10 mouse cellular contexts compared by ENCODE assay signal in the genomic region with DNA sequence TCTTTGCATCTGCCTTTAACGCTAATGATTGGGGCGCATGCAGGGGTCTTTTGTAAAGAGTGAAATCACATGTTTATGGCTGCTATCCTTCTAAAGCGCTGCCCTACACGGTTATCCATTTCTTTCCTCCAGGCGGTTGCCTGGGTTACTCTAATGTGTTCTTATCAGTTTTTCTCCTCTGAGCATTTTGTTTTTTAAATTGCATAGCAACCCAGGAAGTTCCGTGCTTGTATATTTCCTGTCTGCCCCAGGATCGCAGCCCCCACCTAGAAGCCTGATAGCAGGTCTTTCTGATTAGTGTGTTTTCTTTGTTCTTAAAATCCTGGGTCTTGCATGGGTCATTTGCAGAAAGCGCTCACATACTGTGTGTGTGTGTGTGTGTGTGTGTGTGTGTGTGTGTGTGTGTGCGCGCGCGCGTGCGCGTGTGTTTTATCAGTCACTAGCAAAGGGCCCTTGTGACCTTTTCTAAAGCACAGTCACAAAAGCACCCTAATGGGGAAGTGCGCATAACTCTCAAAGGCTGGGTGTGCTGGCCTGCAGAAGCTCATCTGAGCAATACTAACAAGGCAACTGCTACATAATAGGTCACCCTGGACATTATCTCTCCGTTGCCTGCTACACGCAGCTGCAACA. TPM values are rescaled to one million over a fixed set of nuclear protein-coding genes. Genes with fewer than 3 reads are reported as not detected.
DNase-seq lines count a peak whose midpoint lies in the region; ATAC-seq lines count a peak whose summit lies in the region.
"Had no signal": no experiment of that assay in that cellular context is flagged by ENCODE, and none has a peak within 500 bp of the region (broad histone marks: within the 10 kb centered on the region; RNA-seq: fewer than 3 reads in every experiment).

No protein-coding gene starts in this region.

- ATAC-seq in embryonic facial prominence, embryonic 11.5 days (replicated peaks; ENCODE audit: insufficient number of reproducible peaks, low FRiP score, low TSS enrichment, low read depth), result no peak
- ATAC-seq in intestine, embryonic 16.5 days, result peak; percentile 73
- peak; percentile 58; the same call in 1 of the 2 replicates for ATAC-seq in neutrophil, adult 5-6 weeks (ENCODE audit: extremely low read depth, insufficient number of reproducible peaks, low FRiP score, poor library complexity, severe bottlenecking)
- no peak for ATAC-seq in erythroid progenitor cell, adult 5-6 weeks (replicated peaks; ENCODE audit: low FRiP score, poor library complexity, severe bottlenecking)

- H3K9ac ChIP-seq in embryonic facial prominence, embryonic 11.5 days (replicated peaks; ENCODE audit: low read length), result no peak overlapping the region
- no peak overlapping the region for H3K9ac ChIP-seq in intestine, embryonic 16.5 days (ENCODE audit: low read depth, low read length)
- H3K9ac ChIP-seq: limb, embryonic 15.5 days had no signal

- H3K27me3 ChIP-seq in embryonic facial prominence, embryonic 11.5 days (ENCODE audit: control insufficient read depth, insufficient read depth, low read length), result no peaks in the 10 kb centered on the region
- H3K27me3 ChIP-seq in intestine, embryonic 16.5 days (replicated peaks; ENCODE audit: control insufficient read depth, insufficient read depth, low read length), result no peaks in the 10 kb centered on the region
- H3K27me3 ChIP-seq: limb, embryonic 15.5 days had no signal

- no peak overlapping the region for H3K4me3 ChIP-seq in embryonic facial prominence, embryonic 11.5 days (ENCODE audit: low read depth, low read length)
- 0 out of 2 replicates have a peak overlapping the region, but pooled peaks have one; percentile 14 for H3K4me3 ChIP-seq in intestine, embryonic 16.5 days (ENCODE audit: low read length)
- H3K4me3 ChIP-seq: limb, embryonic 15.5 days had no signal

- peak; percentile 14 for DNase-seq in lung, postnatal 36 days
- no peak for DNase-seq in lung, postnatal 4 days
- peak; percentile 11 for DNase-seq in embryonic facial prominence, embryonic 11.5 days (ENCODE audit: low spot score)
- DNase-seq in adrenal gland, postnatal 14 days, result no peak
- no peak for DNase-seq in cerebellum, adult 11 months
- DNase-seq: cerebellum, adult 9-11 months had no signal

- H3K36me3 ChIP-seq in embryonic facial prominence, embryonic 11.5 days (replicated peaks; ENCODE audit: control insufficient read depth, insufficient read depth, low read depth, low read length), result no peaks in the 10 kb centered on the region
- H3K36me3 ChIP-seq in intestine, embryonic 16.5 days (ENCODE audit: control insufficient read depth, insufficient read depth, low read length), result no peaks in the 10 kb centered on the region
- H3K36me3 ChIP-seq: limb, embryonic 15.5 days had no signal

- no peak overlapping the region for H3K4me2 ChIP-seq in embryonic facial prominence, embryonic 11.5 days (ENCODE audit: low read depth, low read length)
- H3K4me2 ChIP-seq in intestine, embryonic 16.5 days (ENCODE audit: low read depth, low read length), result no peak overlapping the region
- H3K4me2 ChIP-seq: limb, embryonic 15.5 days had no signal

- no peaks in the 10 kb centered on the region for H3K4me1 ChIP-seq in embryonic facial prominence, embryonic 11.5 days (ENCODE audit: control insufficient read depth, insufficient read depth, low read length)
- H3K4me1 ChIP-seq in intestine, embryonic 16.5 days (ENCODE audit: control insufficient read depth, insufficient read depth, low read length), result no peaks in the 10 kb centered on the region

- H3K27ac ChIP-seq in embryonic facial prominence, embryonic 11.5 days (replicated peaks; ENCODE audit: low read depth, low read length), result no peak overlapping the region
- no peak overlapping the region for H3K27ac ChIP-seq in intestine, embryonic 16.5 days (ENCODE audit: low read length)
- H3K27ac ChIP-seq: limb, embryonic 15.5 days had no signal

- 77% methylated on average over 18 of the region's 18 CpGs for WGBS in embryonic facial prominence, embryonic 11.5 days
- WGBS in intestine, embryonic 16.5 days, result 55% methylated on average over 18 of the region's 18 CpGs

- H3K9me3 ChIP-seq in embryonic facial prominence, embryonic 11.5 days (replicated peaks; ENCODE audit: control insufficient read depth, low read length), result no peaks in the 10 kb centered on the region
- no peaks in the 10 kb centered on the region for H3K9me3 ChIP-seq in intestine, embryonic 16.5 days (ENCODE audit: control insufficient read depth, low read length)
- H3K9me3 ChIP-seq: limb, embryonic 15.5 days had no signal

RNA-seq across cellular contexts. Expression of gene Myl1, which starts 42.5 kb away (rescaled TPM):
- 11.5 and 18.0 TPM in 2 replicates for polyA plus RNA-seq in embryonic facial prominence, embryonic 11.5 days (2014; fragmentation: Nextera tagmentation; extraction: Ambion mirVana)
- 12.7 TPM in 2 replicates for polyA plus RNA-seq in intestine, embryonic 16.5 days (2015; fragmentation: Nextera tagmentation; extraction: Ambion mirVana)
- total RNA-seq in neutrophil, adult 5-6 weeks (2017), result not detected in 2 replicates
- total RNA-seq in adrenal gland, postnatal 14 days (2021), result 26.2 and 31.1 TPM in 2 replicates
- not detected in 2 replicates for total RNA-seq in erythroid progenitor cell, adult 5-6 weeks (2015; ENCODE audit: low replicate concordance)
- not detected in 2 replicates for total RNA-seq in erythroid progenitor cell, adult 5-6 weeks (2017; ENCODE audit: low replicate concordance)

RNA-seq across cellular contexts. Expression of gene Lancl1, which starts 51.0 kb away (rescaled TPM):
- 96.5 and 103 TPM in 2 replicates for polyA plus RNA-seq in embryonic facial prominence, embryonic 11.5 days (2014; fragmentation: Nextera tagmentation; extraction: Ambion mirVana)
- polyA plus RNA-seq in intestine, embryonic 16.5 days (2015; fragmentation: Nextera tagmentation; extraction: Ambion mirVana), result 56.5 and 59.8 TPM in 2 replicates
- total RNA-seq in neutrophil, adult 5-6 weeks (2017), result 17.7 and 21.5 TPM in 2 replicates
- 43.2 and 45.7 TPM in 2 replicates for total RNA-seq in adrenal gland, postnatal 14 days (2021)
- total RNA-seq in erythroid progenitor cell, adult 5-6 weeks (2015; ENCODE audit: low replicate concordance), result 1.7 and 23.1 TPM in 2 replicates
- total RNA-seq in erythroid progenitor cell, adult 5-6 weeks (2017; ENCODE audit: low replicate concordance), result 3.9 and 7.7 TPM in 2 replicates

Comparison
In these comparisons a context has a peak if more than half of its experiments do, and no peak if none do; other contexts are left out.
1. DNase-seq: peak in lung, postnatal 36 days (single experiment) and embryonic facial prominence, embryonic 11.5 days (single experiment); none in lung, postnatal 4 days (0 of 2), adrenal gland, postnatal 14 days (single experiment) and cerebellum, adult 11 months (single experiment).
2. ATAC-seq: peak in intestine, embryonic 16.5 days (single experiment) and neutrophil, adult 5-6 weeks (single experiment); none in embryonic facial prominence, embryonic 11.5 days (single experiment) and erythroid progenitor cell, adult 5-6 weeks (single experiment).
3. RNA of gene Myl1, which starts 42.5 kb away (total RNA-seq): 26.2 to 31.1 TPM in adrenal gland, postnatal 14 days; not detected in neutrophil, adult 5-6 weeks and not detected in erythroid progenitor cell, adult 5-6 weeks; every median in the first group is over 10 times any median in the second.